Mouse (Mus musculus) frontal cortex, postnatal 36 days (tissue): ENCODE data around the gene Zyg11a.
"Not testable (repeated sequence)": the region's sequence is repeated elsewhere in the genome, so short reads cannot be mapped to it uniquely, and the experiment has no call there.

Source experiments
- DNase-seq, 2 experiments: peaks; one replicate each; pipeline ENCODE4 v3.0.0; 2022; ENCODE audit warnings: low spot score in 2 of 2

The Zyg11a gene

DNA sequence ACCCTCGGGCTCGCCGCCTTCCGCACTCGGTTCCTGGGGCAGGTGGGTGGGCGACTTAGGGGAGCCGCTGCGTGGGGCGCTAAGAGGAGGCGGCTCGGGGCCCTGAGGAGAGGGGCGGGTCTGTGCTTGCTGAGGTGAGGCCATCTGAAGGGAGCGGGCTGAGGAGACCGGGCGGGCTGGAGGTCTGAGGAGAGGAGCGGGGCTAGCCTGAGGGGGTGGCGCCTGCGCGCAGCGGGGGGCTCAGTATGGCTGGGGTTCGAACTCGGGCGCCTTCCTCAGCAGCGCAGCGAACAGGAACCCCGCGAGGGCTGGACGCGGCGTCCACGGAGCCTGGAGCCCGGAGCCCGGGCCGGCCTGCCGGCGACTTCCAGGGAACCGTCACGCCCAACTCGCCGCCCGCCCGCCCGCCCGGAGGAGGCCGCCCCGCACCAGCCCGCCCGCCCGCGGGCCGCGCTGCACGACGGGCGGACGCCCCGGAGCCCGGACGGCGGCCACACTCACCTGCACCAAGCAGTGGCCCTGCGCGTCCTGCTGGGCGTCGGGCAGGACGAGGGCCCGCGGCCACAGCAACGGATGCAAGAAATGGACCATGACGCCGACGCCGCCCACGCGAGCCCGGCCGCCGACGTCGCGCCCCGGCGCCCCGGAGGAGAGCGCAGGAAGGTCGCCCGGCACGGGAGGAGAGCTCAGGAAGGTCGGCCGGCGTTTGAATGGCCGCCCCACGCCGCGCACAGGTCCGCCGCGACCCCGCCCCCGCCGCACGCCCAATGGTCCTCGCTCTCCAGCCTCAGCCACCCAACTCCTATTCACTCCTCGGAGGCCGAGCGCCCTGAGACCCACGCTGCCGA lies at the start of gene Zyg11a:
Gene Zyg11a, minus strand, starts transcription at position 717 of the 848 bp plus-strand sequence.
- no peak for DNase-seq

DNA sequence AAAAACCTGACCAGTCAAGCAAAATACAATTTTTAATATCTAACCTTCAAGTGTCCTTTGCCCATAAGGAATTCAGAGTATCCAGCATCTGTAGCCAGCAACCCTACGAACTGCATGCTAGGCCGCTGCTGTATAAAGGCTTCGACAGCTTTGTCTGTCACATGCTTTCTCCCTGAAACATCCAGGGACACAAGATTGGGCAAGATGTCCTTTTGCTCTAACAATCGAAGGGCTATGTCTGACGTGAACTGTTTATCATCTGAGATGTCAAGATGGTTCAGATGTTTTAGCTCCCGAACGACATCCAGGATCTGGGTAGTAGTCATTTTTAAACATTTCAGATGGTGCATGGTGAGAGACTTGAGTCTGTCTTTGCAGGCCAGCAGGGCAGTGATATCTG lies 47.9 kb upstream of the Zyg11a start:
- no peak for DNase-seq

DNA sequence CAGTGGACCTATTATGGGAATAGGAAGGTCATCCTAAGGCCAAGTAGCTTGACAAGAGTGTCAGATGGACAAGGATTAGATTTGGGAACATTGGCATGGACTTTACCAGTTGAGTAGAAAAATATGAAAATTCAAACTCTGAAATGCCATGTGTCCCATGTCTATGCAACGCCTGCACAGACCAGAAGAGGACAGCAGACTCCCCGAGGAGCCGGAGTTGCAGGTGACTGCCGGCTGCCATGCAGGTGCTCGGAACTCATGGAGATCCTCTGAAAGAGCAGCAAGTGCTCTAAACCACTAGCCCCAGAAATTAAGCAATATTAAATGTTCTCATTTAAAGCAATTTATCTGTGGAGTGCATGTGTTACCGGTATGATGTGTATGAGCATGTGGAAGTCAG lies 35.5 kb upstream of the Zyg11a start:
- no peak for DNase-seq

DNA sequence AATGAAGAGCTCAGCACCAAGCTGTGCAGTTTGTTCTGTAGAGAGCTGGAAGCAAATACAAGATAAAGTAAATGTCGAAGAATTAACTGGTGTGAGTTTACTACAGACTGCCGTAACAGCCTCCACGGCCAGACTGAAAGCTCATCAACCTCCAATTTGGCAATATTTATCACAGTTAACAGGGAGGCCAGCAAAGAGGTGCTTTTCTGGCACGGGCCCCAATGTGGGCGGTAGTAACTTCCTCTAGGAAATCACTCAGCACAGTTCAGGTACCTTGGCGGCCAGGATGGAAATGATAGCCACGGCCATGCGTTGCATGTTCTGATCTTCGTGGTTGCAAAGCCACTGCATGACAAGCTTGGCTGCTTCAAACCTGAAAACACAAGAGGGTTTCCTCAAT lies 32.7 kb upstream of the Zyg11a start:
- no peak for DNase-seq

DNA sequence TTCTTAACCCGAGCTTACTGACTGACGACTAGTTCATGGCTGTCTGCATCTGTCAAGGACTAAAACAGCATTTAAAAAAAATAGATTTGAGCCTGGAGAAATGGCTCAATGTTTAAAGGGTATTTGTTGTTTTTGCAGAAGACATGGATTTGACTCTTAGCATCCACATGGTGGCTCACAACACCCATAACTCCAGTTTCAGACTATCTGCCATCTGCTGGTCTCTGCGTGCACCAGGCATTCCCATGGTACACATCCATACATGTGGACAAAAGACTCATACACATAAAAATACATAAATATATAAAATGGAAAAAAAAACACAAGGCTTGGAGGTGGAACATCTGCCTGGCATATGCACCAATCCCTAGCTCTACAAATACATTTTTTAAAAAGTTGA lies 31.5 kb upstream of the Zyg11a start:
- DNase-seq: no peak

DNA sequence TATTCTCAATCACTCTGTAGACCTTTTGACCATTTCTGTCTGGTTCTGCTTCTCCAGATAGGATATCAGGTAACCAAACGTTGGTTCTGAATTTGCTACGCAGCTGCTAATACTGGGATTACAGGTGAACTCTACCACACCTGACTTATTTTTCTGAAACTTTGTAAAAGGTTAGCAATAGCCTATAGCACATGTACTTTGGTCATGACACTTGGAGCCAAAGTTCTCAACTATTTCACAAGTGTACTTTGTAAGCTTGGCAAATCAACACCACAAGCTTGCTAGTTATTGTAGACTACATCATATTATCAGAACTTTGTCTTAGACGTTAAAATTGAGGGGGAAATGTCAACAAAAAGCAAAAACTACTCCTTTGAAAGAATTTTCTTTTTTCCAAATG lies 15.8 kb upstream of the Zyg11a start:
- no peak for DNase-seq

DNA sequence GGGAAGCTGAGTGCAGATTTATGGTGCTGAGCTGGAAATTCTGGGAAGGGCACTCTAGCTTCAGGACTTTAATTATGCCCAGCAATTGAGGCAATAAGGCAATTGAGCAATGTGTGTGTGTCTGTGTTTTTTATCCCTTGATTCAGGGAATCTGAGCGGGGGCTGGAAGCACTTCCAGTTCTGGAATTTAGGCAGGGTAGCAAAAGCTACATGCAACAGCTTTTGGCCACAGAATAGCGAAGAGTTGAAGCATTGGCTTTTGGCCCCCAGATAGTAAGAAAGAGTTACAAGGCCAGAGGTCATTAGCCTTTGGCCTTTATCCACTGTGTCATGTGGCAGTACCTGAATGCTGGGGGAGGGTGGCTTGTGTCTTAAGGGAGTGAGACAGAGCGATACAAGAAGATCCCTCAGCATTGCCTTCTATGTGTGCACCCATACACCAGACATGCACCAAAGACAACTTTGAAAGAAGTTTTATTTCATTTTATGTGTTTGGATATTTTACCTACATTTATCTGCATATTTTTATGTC lies 7.6 kb upstream of the Zyg11a start:
- no peak for DNase-seq

DNA sequence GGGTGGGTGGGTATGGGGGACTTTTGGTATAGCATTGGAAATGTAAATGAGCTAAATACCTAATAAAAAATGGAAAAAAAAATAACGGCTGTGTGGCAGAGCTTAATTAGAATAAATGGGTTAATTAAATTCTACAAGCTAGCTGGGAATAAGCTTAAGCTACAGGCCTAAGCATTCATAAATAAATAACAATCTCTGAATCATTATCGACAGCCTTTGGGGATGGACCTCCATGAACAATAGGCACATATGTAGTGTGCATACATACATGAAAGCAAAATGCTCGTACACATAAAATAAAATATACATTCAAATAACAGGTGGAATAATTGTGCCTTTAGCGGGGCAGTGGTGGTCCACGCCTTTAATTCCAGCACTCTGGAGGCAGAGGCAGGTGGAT lies 4.7 kb upstream of the Zyg11a start:
- DNase-seq: no peak

DNA sequence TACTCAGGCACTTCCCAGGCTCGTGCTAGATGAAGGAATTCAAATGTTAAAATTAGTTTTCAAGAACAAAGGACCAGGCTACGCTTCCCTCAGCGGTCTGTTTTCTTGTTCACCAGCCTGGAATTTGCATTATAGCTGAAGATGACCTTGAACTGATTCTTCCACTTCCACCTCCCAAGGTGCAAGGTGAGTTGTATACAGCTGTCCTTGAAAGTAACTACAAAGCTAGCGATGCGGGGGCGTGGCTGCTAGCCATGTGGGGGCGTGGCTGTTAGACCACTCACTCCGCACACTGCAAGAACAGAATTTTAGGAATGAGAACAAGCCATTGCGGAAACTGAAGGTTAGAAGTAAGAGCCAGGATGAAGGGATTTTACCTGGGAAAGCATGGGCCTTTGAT lies 1.2 kb upstream of the Zyg11a start:
- DNase-seq: no peak

DNA sequence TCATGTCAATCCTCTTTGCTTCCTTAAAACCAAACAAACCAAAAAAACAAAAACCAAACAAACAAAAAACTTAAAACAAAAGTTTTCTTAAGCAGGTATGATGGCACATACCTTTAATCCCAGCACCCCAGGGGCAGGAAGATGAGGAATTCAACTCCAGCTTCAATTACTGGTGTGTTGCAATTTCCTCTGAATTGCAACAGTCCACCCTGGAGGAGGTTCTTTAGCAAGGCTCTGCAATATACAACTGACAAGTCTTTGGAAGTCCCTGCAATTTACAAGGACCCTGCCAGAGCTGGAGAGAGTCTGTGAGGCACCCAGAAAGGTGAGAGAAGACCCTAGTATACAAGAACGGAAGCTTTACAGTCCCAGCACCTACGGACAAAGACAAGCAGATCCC lies 4.8 kb downstream of the Zyg11a start:
- no peak for DNase-seq

DNA sequence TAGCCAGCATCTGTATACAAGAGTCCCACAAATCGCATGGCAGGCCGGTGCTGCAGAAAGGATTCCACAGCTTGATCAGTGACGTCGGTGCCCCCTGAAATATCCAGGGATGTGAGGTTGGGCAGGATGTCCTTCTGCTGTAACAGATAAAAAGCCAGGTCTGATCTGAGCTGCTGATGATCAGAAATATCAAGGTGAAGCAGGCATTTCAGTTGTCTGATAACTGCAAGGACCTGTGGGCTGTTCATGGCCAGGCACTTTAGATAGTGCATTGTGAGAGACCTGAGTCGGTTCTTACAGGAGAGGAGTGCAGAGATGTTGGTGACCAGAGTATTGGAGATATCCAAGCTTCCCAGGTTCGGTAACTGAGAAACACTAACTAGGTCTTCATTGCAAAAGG lies 13.2 kb downstream of the Zyg11a start:
- DNase-seq: no peak

DNA sequence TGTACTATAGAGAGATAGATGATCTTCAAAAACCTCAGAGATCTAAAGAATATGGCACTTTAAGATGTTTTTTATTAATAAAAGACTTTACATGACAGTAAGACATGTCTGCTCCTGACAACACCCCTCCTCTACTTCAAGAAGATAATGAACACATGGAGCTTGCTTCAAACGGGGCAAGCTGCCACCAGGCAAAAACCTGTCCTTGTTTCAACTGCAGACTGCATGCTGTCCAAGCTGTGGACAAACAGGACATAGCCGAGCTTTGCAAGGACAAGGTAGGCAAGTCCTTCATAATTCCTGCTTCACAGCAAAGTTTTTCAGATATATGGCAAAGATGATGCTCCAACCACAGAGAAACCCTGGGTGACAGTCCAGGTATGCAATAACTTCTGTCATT lies 18.6 kb downstream of the Zyg11a start:
- no peak for DNase-seq

DNA sequence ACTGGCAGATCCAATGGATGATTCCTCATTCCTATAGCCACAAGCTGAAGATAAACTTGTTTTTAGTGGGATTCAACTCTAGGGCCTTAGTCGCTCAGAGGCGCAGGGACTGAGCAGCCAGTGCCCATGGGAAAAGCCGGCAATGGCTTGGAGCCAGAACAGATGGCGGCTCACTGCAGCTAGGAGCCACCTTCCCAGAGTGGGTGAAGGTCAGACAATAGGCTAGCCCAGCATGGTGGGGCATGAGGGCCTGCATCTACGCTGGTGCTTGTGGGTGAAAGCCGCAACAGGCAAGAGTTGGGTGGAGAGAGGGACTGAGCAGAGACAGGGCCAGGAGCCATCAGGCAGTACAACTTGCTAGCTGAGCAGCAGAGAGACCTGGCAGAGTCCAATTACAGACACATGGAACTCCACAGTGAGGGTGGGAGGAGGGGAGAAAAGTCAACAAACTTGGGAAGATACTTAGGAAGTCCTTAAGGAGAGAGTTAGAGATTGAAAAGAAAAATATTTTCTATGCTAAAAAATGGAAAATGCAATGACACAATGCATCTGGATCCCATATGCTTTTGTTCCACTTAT lies 21.5 kb downstream of the Zyg11a start:
- no peak for DNase-seq

DNA sequence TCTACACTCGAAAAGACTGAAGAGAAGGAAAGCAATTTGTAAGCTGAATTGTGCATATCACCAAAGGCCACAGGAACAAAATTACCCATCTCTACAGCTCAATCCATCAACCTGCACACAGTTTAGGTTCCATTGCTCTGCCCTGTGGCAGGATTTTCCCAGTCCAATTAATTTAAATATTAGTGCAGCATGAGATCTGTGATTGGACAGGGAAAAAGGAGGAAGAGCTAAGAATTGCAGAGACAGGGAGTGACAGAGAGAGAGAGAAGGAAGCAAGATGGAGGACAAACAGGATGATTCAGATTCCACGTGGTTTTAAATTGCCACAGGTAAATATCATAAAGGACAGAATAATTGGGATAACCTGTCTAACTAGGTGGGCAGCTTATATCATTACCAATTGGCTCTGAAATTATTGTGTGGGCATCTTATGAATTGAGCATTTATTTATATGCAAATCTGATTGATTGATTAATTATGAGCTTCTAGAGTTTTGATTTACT lies 25.0 kb downstream of the Zyg11a start:
- DNase-seq: no peak

DNA sequence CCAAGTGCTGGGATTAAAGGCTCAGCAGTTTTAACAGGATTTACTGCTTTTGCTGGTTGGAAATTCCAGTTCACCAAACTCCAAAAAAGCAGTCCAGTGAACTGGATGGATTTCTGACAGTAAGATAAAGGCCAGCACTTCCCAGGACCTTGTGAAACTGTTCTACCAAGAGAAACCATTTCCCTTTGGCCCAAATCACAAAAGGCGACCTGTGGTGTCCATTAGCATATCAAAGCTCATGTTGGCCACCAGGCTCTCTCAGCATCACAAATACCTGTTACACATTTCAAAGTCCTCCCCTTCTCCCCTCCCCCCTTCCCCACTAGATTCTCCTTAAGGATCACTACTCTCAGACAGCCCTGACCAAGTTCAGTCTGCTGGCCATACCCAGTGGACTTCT lies 35.6 kb downstream of the Zyg11a start:
- DNase-seq: no peak

DNA sequence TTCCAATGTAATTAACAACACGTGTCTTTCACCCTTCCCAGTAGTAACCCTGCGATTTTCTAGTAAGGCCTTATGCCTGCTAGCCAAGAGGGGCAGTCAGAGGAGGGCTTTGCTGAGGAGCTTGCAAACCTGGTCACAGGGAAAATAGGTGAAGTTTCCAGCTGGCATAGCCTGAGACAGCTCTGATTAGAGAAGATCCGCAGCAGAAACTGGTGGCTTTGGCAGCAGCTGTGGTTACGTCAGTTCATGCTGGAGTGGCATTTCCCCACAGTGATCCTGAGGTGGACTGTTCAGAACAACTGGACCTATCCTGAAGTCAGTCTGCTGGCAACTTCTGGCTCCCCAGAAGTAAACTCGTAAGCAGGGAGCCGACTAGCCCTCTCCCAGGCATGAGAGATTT lies 49.8 kb downstream of the Zyg11a start:
- no peak for DNase-seq

DNA sequence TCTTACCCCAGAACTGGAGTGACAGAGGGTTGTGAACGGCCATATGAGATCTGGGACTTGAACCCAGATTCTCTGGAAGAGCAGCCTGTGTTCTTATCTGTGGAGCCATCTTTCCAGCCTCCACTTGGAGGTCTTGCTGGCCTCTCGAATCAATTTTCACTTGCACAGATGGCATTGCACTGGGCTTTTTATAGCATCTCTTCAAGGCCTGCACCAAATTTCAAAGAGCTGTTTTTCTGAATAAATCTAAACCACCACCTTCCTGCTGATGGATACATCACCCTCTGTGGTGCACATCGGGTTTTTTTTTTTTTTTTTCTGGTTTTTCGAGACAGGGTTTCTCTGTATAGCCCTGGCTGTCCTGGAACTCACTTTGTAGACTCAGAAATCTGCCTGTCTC lies 51.0 kb downstream of the Zyg11a start:
- peak in 1 of 2 experiments; percentile 21 for DNase-seq

DNA sequence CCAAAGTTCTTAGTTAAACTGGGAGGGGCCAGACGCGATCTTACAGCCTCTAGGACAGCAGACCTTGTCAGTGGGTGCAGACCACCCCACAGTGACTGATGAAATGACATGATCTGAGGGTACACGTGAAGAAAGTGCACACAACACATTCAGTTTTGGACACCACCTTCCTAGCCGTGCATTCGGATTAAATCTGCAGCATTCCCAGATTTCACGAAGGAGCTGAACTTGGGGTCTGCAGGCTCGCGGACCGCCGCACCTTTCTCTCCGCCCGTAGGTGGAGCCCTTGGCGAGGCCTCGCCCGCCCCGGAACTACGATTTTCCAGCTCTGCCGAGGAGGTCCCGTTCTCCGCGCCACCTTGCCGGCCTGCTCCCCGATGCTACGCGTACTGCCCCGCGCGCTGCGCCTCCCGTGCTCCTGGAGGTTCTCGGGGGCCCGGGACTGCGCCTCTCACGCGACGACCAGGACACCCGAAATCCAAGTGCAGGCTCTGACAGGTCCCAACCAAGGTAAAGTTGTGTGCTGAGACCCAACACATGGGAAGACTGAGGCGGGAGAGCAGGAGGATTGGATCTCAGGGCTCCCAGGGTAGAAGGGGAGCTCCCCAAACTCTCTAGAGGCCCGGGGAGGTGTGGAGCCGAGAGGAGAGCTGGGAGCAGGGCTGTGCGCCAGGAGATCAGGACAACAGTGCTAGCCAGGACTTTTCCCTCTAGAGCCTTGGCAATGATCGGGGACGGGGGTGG lies 52.5 kb downstream of the Zyg11a start, which contains the start of gene Echdc2:
Gene Echdc2, plus strand, starts transcription at position 286 of the 744 bp plus-strand sequence.
- DNase-seq: peak in 1 of 2 experiments; percentile 7

DNA sequence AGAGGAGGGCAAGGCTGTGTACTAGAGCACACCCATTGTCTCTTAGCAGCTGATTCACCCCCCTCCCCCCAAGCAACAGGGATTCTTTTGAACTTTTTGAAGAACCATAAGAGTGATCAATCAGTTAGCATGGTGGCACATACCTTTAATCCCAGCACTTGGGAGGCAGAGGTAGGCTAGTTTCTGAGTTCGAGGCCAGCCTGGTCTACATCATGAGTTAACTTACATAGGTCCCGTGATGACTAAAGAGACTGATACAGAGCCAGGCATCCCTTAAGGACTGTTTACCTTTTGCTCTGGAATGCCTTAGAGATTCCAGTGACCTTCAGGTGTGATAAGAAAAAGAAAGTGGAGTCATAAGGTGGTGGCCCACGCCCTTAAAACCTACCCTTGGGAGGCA lies 54.6 kb downstream of the Zyg11a start:
- no peak for DNase-seq

DNA sequence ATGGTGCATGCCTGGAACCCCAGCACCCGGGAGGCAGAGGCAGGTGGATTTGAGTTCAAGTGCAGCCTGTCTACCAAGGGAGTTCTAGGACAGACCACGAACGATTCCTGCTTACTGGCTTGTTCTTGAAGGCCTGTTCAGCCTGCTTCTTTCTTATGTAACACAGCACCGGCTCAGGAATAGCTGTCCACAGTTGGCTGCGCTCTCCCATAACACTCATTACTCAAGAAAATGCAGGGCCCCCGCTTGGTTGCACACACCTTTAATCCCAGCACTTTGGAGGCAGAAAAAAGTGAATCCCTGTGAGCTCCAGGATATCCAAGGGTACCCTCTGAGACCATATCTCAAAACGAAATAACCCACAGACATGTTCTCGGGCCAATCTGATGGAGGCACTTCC lies 55.9 kb downstream of the Zyg11a start:
- no peak for DNase-seq

DNA sequence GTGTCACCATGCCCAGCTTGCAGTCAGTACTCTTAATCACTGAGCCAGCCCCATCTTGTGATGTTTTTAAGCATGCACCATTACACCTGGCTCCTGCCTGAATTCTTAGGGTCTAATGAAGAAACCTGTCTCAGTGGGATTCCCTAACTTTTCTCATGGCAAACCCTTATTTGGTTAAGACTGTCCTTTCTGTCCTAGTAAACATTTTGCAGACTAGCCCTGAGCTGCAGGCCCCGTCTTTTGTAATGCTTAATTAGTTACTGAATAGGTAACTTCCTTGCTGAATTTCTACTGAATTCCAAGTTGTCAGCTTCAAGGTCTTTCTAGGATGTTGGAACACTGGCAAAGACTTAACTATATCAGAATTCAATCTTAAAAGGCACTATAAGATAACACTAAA lies 62.7 kb downstream of the Zyg11a start:
- not testable (repeated sequence) for DNase-seq

DNA sequence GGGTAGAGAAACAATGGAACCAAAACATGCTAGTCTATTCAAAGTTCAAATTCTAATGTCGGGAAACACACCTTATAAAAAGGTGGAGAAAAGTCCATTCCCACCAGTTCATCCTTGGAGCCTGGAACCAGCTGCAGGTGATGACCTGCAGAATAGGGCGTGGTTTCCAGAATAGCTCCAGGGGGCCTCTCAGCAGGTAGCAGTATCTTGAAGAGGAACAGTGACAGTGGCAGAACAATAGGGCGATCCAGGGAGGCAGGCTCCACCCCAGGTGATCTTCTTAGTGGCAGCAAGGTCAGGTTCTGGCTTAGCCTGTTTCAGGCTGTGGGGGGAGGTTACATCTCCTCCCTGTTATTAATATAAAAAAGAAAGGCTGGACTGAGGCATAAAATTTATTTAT lies 72.3 kb downstream of the Zyg11a start:
- not testable (repeated sequence) for DNase-seq
